Mouse (Mus musculus) lung, postnatal 0 days (tissue): ENCODE measurements around the gene Ercc5.
A peak's percentile ranks its signal among the peaks of the same experiment; 100 is the strongest.

Experiments
- CTCF ChIP-seq: IDR thresholded peaks from 2 replicates; pipeline ENCODE4 v1.5.1; 2016; ENCODE audit warnings: antibody characterized with exemption, mild to moderate bottlenecking
- EP300 ChIP-seq: IDR thresholded peaks from 2 replicates; pipeline ENCODE4 v1.6.1; 2016; ENCODE audit warnings: antibody characterized with exemption, mild to moderate bottlenecking, control low read depth

- peak; percentile 52 for TF ChIP-seq CTCF
- TF ChIP-seq EP300: no peak
These were observed 26.4 kb downstream of the Ercc5 start for GRCm38 (mm10) chr1:44173903-44174302.
